In the genomic region with DNA sequence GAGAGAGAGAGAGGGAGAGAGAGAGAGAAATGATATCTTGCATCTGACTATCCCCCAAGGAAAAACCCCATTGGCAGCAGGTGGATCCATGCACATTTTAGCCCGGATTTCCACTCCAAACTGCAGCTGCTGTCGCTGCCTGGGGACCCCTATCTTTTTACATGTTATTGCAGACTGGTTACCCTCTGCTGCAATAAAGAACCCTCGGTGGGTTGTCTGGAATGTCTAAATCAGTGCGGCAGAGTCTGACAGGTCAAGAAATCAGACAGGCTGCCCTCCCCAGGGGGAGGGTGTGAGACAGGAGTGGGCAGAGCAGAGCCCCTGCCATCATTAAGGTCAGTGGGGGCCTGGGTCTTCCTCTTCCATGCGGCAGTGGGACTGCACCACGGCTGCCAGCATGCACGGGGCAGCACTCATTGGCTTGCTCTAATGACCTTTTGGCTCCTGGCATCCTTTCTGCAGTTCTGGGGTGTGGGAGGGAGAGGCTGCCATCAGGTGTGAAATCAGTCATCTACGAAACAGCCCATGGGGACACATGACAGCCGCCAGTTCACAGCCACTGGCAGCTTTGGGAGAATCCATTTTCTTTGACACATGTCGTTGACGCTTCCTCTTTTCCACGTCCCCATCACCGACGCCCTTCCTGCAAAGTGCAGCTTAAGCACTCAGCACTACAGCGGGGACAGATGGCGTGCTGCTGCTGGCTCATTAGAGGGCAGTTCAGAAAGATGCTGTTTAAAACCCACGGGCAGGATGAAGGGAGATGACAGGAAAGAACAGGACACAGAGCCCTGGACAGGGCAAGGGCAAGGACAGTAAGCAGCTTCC, we compare ENCODE assay signal across 10 mouse cellular contexts.
A peak's percentile ranks its signal among the peaks of the same experiment; 100 is the strongest.
DNase-seq lines count a peak whose midpoint lies in the region; ATAC-seq and TF ChIP-seq lines count a peak whose summit lies in the region.
"Had no signal": no experiment of that assay in that cellular context is flagged by ENCODE, and none has a peak within 500 bp of the region (broad histone marks: within the 10 kb centered on the region; RNA-seq: fewer than 3 reads in every experiment).

No protein-coding gene starts in this region.

- H3K27ac ChIP-seq in stomach, embryonic 16.5 days (ENCODE audit: low read length): no peak overlapping the region
- H3K27ac ChIP-seq in stomach, postnatal 0 days (replicated peaks): no peak overlapping the region
- H3K27ac ChIP-seq in hindbrain, embryonic 10.5 days: peak overlapping the region; percentile 76
- H3K27ac ChIP-seq in midbrain, embryonic 11.5 days (ENCODE audit: low read depth, low read length): no peak overlapping the region

- DNase-seq in stomach, postnatal 0 days (ENCODE audit: low spot score): no peak
- DNase-seq in hindbrain, embryonic 10.5 days (ENCODE audit: low spot score): peak; percentile 38
- DNase-seq in midbrain, embryonic 11.5 days (ENCODE audit: low spot score, missing footprints): no peak
- DNase-seq in frontal cortex, postnatal 14 days (ENCODE audit: low spot score in 2 of 2): no peak
- no peak for DNase-seq in adrenal gland, adult 2 months
- no peak for DNase-seq in layer of hippocampus, postnatal 36 days
- DNase-seq in gastrocnemius, postnatal 14 days: no peak
- DNase-seq: gastrocnemius, postnatal 36 days; thymus, adult 2 months had no signal

- H3K36me3 ChIP-seq in stomach, embryonic 16.5 days (ENCODE audit: control insufficient read depth, insufficient read depth, low read length): no peaks in the 10 kb centered on the region
- H3K36me3 ChIP-seq in stomach, postnatal 0 days (ENCODE audit: control insufficient read depth, insufficient read depth, low read length): no peaks in the 10 kb centered on the region
- no peaks in the 10 kb centered on the region for H3K36me3 ChIP-seq in hindbrain, embryonic 10.5 days
- H3K36me3 ChIP-seq in midbrain, embryonic 11.5 days (ENCODE audit: control insufficient read depth, insufficient read depth, low read length): no peaks in the 10 kb centered on the region

- no peaks in the 10 kb centered on the region for H3K9me3 ChIP-seq in stomach, embryonic 16.5 days (replicated peaks; ENCODE audit: control insufficient read depth, low read length)
- no peaks in the 10 kb centered on the region for H3K9me3 ChIP-seq in stomach, postnatal 0 days (ENCODE audit: control insufficient read depth, low read length)
- no peaks in the 10 kb centered on the region; the same call in 1 of the 2 replicates for H3K9me3 ChIP-seq in hindbrain, embryonic 10.5 days
- H3K9me3 ChIP-seq in midbrain, embryonic 11.5 days (ENCODE audit: control insufficient read depth, low read length): no peaks in the 10 kb centered on the region

- TF ChIP-seq EP300 in stomach, postnatal 0 days (optimal IDR thresholded peaks at IDR 0.05): no peak

- H3K4me2 ChIP-seq in stomach, embryonic 16.5 days (ENCODE audit: low read depth, low read length): no peak overlapping the region
- H3K4me2 ChIP-seq in stomach, postnatal 0 days (replicated peaks; ENCODE audit: low read depth): no peak overlapping the region
- H3K4me2 ChIP-seq in midbrain, embryonic 11.5 days: no peak overlapping the region

- H3K4me3 ChIP-seq in stomach, embryonic 16.5 days (replicated peaks; ENCODE audit: low read length): no peak overlapping the region
- H3K4me3 ChIP-seq in stomach, postnatal 0 days (ENCODE audit: low read depth, low read length): no peak overlapping the region
- H3K4me3 ChIP-seq in hindbrain, embryonic 10.5 days: no peak overlapping the region
- H3K4me3 ChIP-seq in midbrain, embryonic 11.5 days (ENCODE audit: low read depth, low read length): no peak overlapping the region

- no peaks in the 10 kb centered on the region for H3K4me1 ChIP-seq in stomach, embryonic 16.5 days (ENCODE audit: control insufficient read depth, insufficient read depth, low read length)
- H3K4me1 ChIP-seq in stomach, postnatal 0 days (replicated peaks; ENCODE audit: control insufficient read depth, insufficient read depth): no peaks in the 10 kb centered on the region
- H3K4me1 ChIP-seq in hindbrain, embryonic 10.5 days (replicated peaks): peaks cover 64% of the 10 kb centered on the region
- peaks cover 22% of the 10 kb centered on the region for H3K4me1 ChIP-seq in midbrain, embryonic 11.5 days (ENCODE audit: control insufficient read depth, insufficient read depth, low read length)

- no peak for ATAC-seq in stomach, embryonic 16.5 days (ENCODE audit: insufficient read depth, low FRiP score)
- no peak for ATAC-seq in stomach, postnatal 0 days (ENCODE audit: low FRiP score, low TSS enrichment)
- 0 out of 2 replicates have a peak, but pooled peaks have one; percentile 24 for ATAC-seq in midbrain, embryonic 11.5 days (ENCODE audit: low FRiP score)

- 0 out of 2 replicates have a peak overlapping the region, but pooled peaks have one; percentile 28 for H3K9ac ChIP-seq in stomach, embryonic 16.5 days (ENCODE audit: low read length)
- no peak overlapping the region for H3K9ac ChIP-seq in stomach, postnatal 0 days (ENCODE audit: low read length)
- no peak overlapping the region for H3K9ac ChIP-seq in midbrain, embryonic 11.5 days (ENCODE audit: low read length)

- no peak for TF ChIP-seq CTCF in stomach, postnatal 0 days (IDR thresholded peaks at IDR 0.05; ENCODE audit: low read depth)

- H3K27me3 ChIP-seq in stomach, embryonic 16.5 days (ENCODE audit: control insufficient read depth, insufficient read depth, low read length): no peaks in the 10 kb centered on the region
- no peaks in the 10 kb centered on the region for H3K27me3 ChIP-seq in stomach, postnatal 0 days (ENCODE audit: control insufficient read depth, insufficient read depth, low read length)
- H3K27me3 ChIP-seq in hindbrain, embryonic 10.5 days (ENCODE audit: insufficient read depth, poor library complexity, severe bottlenecking): peaks cover 17% of the 10 kb centered on the region; the same call in 1 of the 2 replicates
- no peaks in the 10 kb centered on the region for H3K27me3 ChIP-seq in midbrain, embryonic 11.5 days (ENCODE audit: control insufficient read depth, insufficient read depth, low read length)

- intact Hi-C loops in gastrocnemius, postnatal 14 days (cut with DNase I; ENCODE audit: low total_unique reads): loop anchor here (5.0 kb wide), 1 partner anchor 845 kb away; no protein-coding TSS in a partner anchor

- 39% methylated on average over 17 of the region's 17 CpGs for WGBS in stomach, embryonic 16.5 days
- 47% methylated on average over 17 of the region's 17 CpGs for WGBS in stomach, postnatal 0 days
- 35% methylated on average over 17 of the region's 17 CpGs for WGBS in hindbrain, embryonic 10.5 days
- WGBS in midbrain, embryonic 11.5 days: 53% methylated on average over 17 of the region's 17 CpGs
